Mouse (Mus musculus) c-Kit-positive CD71-negative TER-119-negative erythroid progenitor cells, embryonic 14.5 days (primary cell): ENCODE measurements around the gene Mylk.

ENCODE experiments used
- DNase-seq: peaks from one replicate; pipeline ENCODE4 v3.0.0-alpha.2; 2013; ENCODE audit warnings: low read depth

Gene Mylk

GRCm38 (mm10) chr16:34946301-34946700 is 201.3 kb downstream of the Mylk start:
- no peak for DNase-seq

DNA sequence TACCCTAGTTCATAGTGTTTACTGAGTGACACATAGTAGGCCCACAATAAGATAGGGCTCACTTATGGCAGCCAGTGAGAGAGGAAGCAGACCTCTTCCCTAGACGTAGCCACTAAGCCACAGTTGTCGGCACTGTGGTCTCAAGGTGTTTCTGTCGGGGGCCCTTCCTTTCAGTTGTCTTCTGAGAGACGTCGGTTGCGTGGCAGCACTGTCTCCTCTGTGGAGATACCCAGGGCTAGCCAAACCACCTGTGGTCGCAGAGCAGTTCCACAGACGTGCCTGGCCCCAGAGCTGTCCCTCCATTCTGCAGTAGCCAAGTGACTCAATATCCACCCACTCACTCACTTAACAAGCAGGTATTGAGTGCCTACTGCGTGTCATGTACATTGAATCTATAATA is 205.9 kb downstream of the Mylk start:
- no peak for DNase-seq

DNA sequence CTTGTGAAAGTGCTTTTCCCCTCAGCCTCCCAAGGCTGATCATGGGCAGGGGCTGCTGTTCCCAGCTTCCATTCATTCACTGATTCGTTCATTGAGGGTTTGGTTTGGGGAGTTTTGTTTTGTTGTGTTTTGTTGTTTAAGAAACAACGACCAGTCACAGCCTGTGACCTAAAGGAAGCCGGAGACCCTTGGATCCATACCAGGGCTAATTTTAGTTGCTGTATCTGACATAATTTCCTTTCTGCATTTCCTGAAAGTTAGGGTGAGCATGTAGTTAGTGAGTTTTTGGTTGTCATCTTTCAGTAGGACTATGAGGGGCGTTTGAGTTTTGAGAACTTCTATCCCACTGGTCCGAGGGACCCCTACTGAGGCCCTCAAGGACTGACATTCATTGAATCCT is 207.2 kb downstream of the Mylk start:
- no peak for DNase-seq

- DNase-seq: no peak
Measured at GRCm38 (mm10) chr16:34952798-34953197, 207.8 kb downstream of the Mylk start.

- no peak for DNase-seq
Measured at GRCm38 (mm10) chr16:34953501-34953900, 208.5 kb downstream of the Mylk start.

DNA sequence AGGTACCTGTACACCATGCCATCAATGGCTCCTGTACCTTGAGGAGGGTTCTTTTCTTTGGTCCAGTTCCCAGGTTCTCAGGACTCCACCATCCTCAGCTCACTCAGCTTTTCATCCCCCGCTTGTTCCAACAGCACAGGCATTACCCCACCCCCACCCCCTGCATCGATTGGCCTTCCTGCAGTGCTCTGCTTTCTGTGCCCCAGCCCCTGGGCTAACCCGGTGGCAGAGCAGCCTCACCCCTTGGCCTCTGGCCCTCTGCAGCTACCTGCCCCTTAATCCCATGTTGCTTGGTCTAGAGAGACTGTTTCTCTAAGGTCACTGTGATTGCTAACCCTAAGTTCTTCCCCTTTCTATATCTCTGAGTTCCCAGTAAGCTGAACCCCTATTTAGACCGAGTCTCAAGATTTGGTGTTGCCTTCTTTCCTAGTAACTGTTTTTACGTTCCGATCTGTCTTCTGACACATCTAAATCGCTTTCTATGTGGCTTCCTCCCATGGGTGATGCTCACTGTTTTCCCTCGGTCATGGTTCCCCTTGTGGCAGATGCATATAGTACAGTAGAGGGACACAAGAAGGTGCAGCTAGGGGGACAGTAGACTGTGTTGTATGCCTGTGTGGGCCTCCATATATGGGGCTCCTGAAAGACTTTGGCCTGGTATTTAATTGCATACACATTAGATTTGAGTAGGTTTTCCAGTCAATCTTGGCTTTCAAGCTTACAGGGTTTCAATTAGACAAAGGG is 212.6 kb downstream of the Mylk start:
- DNase-seq: no peak

- DNase-seq: no peak
Measured at GRCm38 (mm10) chr16:34958667-34959066, 213.7 kb downstream of the Mylk start.

GRCm38 (mm10) chr16:34959261-34959660 is 214.3 kb downstream of the Mylk start:
- DNase-seq: no peak

GRCm38 (mm10) chr16:34960243-34960642 is 215.2 kb downstream of the Mylk start:
- no peak for DNase-seq

DNA sequence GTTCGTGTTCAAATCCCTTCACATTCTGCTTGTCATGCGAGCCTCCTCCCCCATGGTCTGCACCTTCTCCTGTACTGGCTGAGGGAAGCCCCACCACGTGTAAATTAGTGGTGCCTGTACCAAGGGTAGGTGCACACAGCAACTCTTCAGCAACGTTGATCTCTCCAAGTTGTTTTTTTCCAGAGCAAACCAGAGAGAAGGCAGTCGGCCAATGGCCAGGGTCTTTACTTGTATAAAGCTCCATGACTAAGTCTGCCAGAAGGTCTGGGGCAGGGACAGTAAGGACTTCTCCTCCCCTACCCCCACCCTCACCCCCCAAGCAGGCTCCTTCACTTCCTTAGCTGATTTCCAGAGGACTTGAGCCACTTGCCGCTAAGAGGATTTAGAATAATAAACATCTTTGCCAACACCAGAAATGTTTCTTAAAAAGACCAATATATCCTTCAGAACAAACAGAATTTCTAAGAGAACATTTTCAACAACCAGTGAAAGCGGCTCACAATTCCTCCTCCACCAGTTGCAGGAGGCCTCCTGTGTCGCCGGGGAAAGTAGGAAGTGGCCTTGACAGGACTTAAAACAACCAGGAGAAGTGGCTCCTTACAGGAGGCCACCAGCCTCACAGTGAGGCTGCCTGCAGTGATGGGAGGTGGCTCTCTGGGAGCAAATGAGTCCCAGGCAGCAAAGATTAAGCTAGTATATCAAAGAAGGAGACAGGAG is 216.0 kb downstream of the Mylk start:
- no peak for DNase-seq

- DNase-seq: no peak
Measured at GRCm38 (mm10) chr16:34962322-34962721, 217.3 kb downstream of the Mylk start.

DNA sequence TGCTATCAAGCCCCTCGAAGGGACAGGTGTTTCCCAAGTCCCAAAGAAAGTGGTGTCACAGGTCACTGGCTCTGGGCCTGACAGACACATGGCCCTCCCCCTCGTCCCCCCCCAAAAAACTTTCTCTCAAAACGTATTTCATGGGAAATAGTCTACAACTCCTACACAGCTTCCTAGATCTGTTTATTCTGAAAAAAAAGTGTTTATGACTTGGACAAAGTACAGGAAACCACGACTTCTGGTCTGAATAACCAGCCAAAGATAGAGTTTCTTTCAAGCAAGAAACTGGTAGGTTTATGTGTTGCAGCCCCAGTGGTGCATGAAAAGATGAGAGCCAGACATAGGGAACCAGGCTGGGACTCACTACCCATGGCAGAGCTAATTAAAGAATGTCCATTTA is 218.0 kb downstream of the Mylk start:
- DNase-seq: no peak

DNA sequence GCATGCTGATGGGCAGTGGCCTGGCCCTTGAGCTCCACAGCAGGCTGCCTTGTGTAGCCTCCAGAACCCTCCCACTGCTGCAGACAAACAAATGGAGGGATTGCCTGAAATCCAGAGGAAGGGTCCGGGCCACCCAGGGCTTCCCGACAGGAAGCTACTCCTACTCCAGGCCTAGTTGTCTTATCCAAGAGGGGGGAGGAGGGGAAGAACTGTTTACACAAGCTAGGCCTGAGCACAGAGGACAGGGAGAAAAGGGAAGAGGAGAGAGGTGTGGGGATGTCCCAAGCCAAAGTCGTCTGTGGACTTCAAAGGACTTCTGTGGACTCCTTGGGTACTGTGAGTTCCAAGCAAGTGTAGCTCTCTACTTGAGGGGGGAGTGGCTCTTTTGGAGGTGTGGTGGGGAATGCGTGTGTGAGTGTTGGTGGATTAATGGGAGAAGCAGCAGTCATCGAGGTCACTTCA is 221.6 kb downstream of the Mylk start:
- no peak for DNase-seq

GRCm38 (mm10) chr16:34967120-34967800 is 222.2 kb downstream of the Mylk start:
- no peak for DNase-seq

GRCm38 (mm10) chr16:34968181-34968580 is 223.2 kb downstream of the Mylk start:
- DNase-seq: no peak

DNA sequence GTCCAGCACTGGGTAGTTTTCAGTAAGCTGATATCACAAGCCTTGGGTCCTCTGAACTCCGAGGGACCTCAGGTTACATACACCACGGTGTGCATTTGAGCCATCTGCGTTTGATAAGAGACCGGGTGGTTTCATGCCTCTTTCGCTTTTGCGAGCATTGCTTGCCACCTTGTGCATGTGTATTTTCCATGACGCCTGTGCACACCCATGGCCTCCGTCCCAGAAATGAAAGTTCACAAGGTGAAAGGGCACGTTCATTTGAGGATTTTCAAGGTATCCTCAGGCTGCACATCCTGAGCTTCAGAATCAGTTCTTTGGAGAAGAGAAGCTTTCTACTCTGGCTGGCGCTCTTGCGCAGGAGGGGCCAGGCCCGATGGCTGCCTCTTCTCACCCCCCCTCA is 227.5 kb downstream of the Mylk start:
- DNase-seq: no peak

- DNase-seq: no peak
Measured at GRCm38 (mm10) chr16:34975544-34975943, 230.5 kb downstream of the Mylk start.

DNA sequence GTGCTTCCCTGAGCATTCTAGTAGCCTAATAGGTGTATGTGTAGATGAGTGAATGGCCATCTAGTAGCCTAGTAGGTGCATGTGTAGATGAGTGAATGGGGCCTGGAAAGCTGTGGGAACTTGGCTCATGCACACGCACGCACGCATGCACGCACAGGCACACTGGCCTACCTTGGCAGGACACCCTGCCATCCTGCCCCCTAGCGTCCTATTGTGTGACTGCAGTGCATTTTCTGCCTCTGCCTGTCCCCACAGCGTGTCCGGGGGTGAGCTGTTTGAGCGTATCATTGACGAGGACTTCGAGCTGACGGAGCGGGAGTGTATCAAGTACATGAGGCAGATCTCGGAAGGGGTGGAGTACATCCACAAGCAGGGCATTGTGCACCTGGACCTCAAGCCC is 231.6 kb downstream of the Mylk start:
- DNase-seq: no peak

DNA sequence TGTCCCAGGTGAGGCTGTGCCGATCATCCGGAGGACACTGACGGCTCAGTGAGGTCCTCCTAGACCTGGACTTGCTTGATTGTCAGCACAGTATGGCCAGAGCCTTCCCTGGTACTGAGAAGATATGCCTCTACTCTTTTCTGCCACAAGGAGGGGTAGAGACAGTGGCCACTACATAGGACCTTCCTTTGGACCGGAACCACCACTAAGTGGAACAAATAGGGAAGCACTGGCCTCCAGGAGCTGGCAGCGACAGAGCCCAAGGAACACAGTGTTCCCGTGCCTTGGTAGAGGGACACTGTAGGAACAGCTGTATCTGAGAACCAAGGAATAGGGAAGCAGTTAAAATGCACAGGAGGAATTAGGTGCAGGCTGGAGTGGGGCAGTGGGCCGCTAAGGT is 233.0 kb downstream of the Mylk start:
- DNase-seq: no peak

DNA sequence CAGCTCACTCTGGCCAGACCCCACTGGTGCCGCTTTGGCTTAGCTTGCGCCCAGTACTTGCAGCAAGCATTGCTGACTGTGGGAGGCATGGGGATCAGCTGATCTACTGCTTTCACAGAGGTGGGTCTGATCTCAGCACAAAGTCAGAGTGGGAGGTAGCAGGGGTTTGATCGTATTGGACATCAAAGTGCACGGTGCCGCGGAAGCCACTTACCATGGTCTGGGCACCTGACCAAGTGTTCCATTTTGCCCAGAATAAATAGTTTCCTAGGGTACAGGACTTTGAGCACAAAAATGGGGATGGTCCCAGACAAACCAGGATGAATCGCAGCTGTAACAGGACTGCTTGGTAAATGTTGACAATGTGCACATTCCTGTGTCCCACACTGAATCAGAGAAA is 236.0 kb downstream of the Mylk start:
- no peak for DNase-seq

GRCm38 (mm10) chr16:34984203-34985030 is 239.4 kb downstream of the Mylk start:
- DNase-seq: no peak

- DNase-seq: no peak
Measured at GRCm38 (mm10) chr16:34985031-34985346, 240.0 kb downstream of the Mylk start.
